ENCODE assay signal across 8 mouse cellular contexts in genomic region chr10:41449684-41450083, GRCm38 (mm10). TPM values are rescaled to one million over a fixed set of nuclear protein-coding genes. Genes with fewer than 3 reads are reported as not detected.
DNase-seq lines count a peak whose midpoint lies in the region; ATAC-seq and TF ChIP-seq lines count a peak whose summit lies in the region.

No protein-coding gene starts in this region.

- H3K9ac ChIP-seq in heart, embryonic 13.5 days = peak overlapping the region; percentile 96
- peak overlapping the region; percentile 68 for H3K9ac ChIP-seq in hindbrain, embryonic 16.5 days (ENCODE audit: low read depth, low read length)
- H3K9ac ChIP-seq in liver, postnatal 0 days (replicated peaks) = peak overlapping the region; percentile 98

- DNase-seq in heart, adult 11 months = no peak
- DNase-seq in ES-CJ7 (ENCODE audit: low read depth, low spot score) = peak; percentile 66
- DNase-seq in embryo, embryonic 11 days = peak; percentile 63
- no peak for DNase-seq in liver, postnatal 0 days
- no peak for DNase-seq in retina, embryonic 14.5 days (ENCODE audit: low spot score)

- no peak for TF ChIP-seq POLR2A in olfactory bulb, adult 2 months (IDR thresholded peaks at IDR 0.05; ENCODE audit: insufficient read depth, low read depth, low read length)

- H3K4me1 ChIP-seq in heart, embryonic 13.5 days = peaks cover 34% of the 10 kb centered on the region
- peaks cover 23% of the 10 kb centered on the region for H3K4me1 ChIP-seq in hindbrain, embryonic 16.5 days (ENCODE audit: control insufficient read depth, insufficient read depth, low read depth, low read length)
- peaks cover 15% of the 10 kb centered on the region for H3K4me1 ChIP-seq in liver, postnatal 0 days (ENCODE audit: insufficient read depth)
- H3K4me1 ChIP-seq in olfactory bulb, adult 2 months (ENCODE audit: control insufficient read depth, insufficient read depth, low read length) = peaks cover 14% of the 10 kb centered on the region

- peak overlapping the region; percentile 95 for H3K4me3 ChIP-seq in heart, embryonic 13.5 days
- H3K4me3 ChIP-seq in hindbrain, embryonic 16.5 days (ENCODE audit: low read length) = peak overlapping the region; percentile 96
- peak overlapping the region; percentile 91 for H3K4me3 ChIP-seq in liver, postnatal 0 days (ENCODE audit: low read depth, low read length)
- H3K4me3 ChIP-seq in olfactory bulb, adult 2 months (ENCODE audit: insufficient read depth, low read depth, low read length) = peak overlapping the region; percentile 33

- TF ChIP-seq CTCF in liver, postnatal 0 days (IDR thresholded peaks at IDR 0.05; ENCODE audit: low read depth) = no peak
- no peak for TF ChIP-seq CTCF in olfactory bulb, adult 2 months (IDR thresholded peaks at IDR 0.05; ENCODE audit: insufficient read depth, low read depth, low read length)

- peak overlapping the region; percentile 80 for H3K27ac ChIP-seq in heart, embryonic 13.5 days (replicated peaks)
- peak overlapping the region; percentile 59 for H3K27ac ChIP-seq in hindbrain, embryonic 16.5 days (ENCODE audit: low read depth, low read length)
- H3K27ac ChIP-seq in liver, postnatal 0 days (ENCODE audit: low read depth) = peak overlapping the region; percentile 91
- H3K27ac ChIP-seq in olfactory bulb, adult 2 months (ENCODE audit: insufficient read depth, low read depth, low read length) = peak overlapping the region; percentile 18; the same call in 1 of the 2 replicates

- ATAC-seq in heart, embryonic 13.5 days (ENCODE audit: extremely low read depth, insufficient number of reproducible peaks, low FRiP score, low TSS enrichment) = no peak
- peak; percentile 73 for ATAC-seq in hindbrain, embryonic 16.5 days
- peak; percentile 54 for ATAC-seq in liver, postnatal 0 days

- WGBS in heart, embryonic 13.5 days = 13% methylated on average over 14 of the region's 14 CpGs
- WGBS in hindbrain, embryonic 16.5 days = 8% methylated on average over 14 of the region's 14 CpGs
- WGBS in liver, postnatal 0 days (ENCODE audit: insufficient replicate concordance) = 11% methylated on average over 14 of the region's 14 CpGs
- 9% methylated on average over 14 of the region's 14 CpGs for WGBS in olfactory bulb, adult 2 months

- H3K4me2 ChIP-seq in heart, embryonic 13.5 days = peak overlapping the region; percentile 86
- peak overlapping the region; percentile 86 for H3K4me2 ChIP-seq in hindbrain, embryonic 16.5 days (ENCODE audit: low read length)
- H3K4me2 ChIP-seq in liver, postnatal 0 days (ENCODE audit: low read depth, low read length) = peak overlapping the region; percentile 74

- H3K9me3 ChIP-seq in heart, embryonic 13.5 days = no peaks in the 10 kb centered on the region
- H3K9me3 ChIP-seq in hindbrain, embryonic 16.5 days (ENCODE audit: control insufficient read depth, low read length) = no peaks in the 10 kb centered on the region
- no peaks in the 10 kb centered on the region for H3K9me3 ChIP-seq in liver, postnatal 0 days (ENCODE audit: low read length)

- H3K36me3 ChIP-seq in heart, embryonic 13.5 days = peaks cover 32% of the 10 kb centered on the region
- peaks cover 6% of the 10 kb centered on the region; the same call in 1 of the 2 replicates for H3K36me3 ChIP-seq in hindbrain, embryonic 16.5 days (ENCODE audit: control insufficient read depth, insufficient read depth, low read length)
- peaks cover 3% of the 10 kb centered on the region; the same call in 1 of the 2 replicates for H3K36me3 ChIP-seq in liver, postnatal 0 days (replicated peaks; ENCODE audit: insufficient read depth, low read length)

- peak; percentile 28 for TF ChIP-seq EP300 in liver, postnatal 0 days (IDR thresholded peaks at IDR 0.05; ENCODE audit: low read depth)

- 0 out of 2 replicates have a peak, but pooled peaks cover 6% of the 10 kb centered on the region for H3K27me3 ChIP-seq in heart, embryonic 13.5 days (replicated peaks)
- no peaks in the 10 kb centered on the region for H3K27me3 ChIP-seq in hindbrain, embryonic 16.5 days (replicated peaks; ENCODE audit: control insufficient read depth, insufficient read depth, low read length)
- H3K27me3 ChIP-seq in liver, postnatal 0 days (ENCODE audit: insufficient read depth, low read length) = no peaks in the 10 kb centered on the region

RNA-seq across cellular contexts. Expression of gene Zbtb24, which starts 0.5 kb away (rescaled TPM):
- 11.2 and 11.3 TPM in 2 replicates for polyA plus RNA-seq in heart, embryonic 13.5 days (2015; fragmentation: Nextera tagmentation; extraction: Ambion mirVana)
- polyA plus RNA-seq in hindbrain, embryonic 16.5 days (2015; fragmentation: Nextera tagmentation; extraction: Ambion mirVana) = 16.9 and 18.2 TPM in 2 replicates
- polyA plus RNA-seq in liver, postnatal 0 days (2015; fragmentation: Nextera tagmentation; extraction: Ambion mirVana) = 3.9 and 4.7 TPM in 2 replicates
- polyA plus RNA-seq in olfactory bulb, adult 2 months (2012; ENCODE audit: insufficient read depth, insufficient read length, low replicate concordance, missing spikeins) = not detected in 2 replicates

RNA-seq across cellular contexts. Expression of gene Mical1, which starts 26.4 kb away (rescaled TPM):
- 33.4 and 33.8 TPM in 2 replicates for polyA plus RNA-seq in heart, embryonic 13.5 days (2015; fragmentation: Nextera tagmentation; extraction: Ambion mirVana)
- 25.9 and 31.0 TPM in 2 replicates for polyA plus RNA-seq in hindbrain, embryonic 16.5 days (2015; fragmentation: Nextera tagmentation; extraction: Ambion mirVana)
- polyA plus RNA-seq in liver, postnatal 0 days (2015; fragmentation: Nextera tagmentation; extraction: Ambion mirVana) = 4.3 TPM in 2 replicates
- not detected in 2 replicates for polyA plus RNA-seq in olfactory bulb, adult 2 months (2012; ENCODE audit: insufficient read depth, insufficient read length, low replicate concordance, missing spikeins)

RNA-seq across cellular contexts. Expression of gene Smpd2, which starts 40.5 kb away (rescaled TPM):
- polyA plus RNA-seq in heart, embryonic 13.5 days (2015; fragmentation: Nextera tagmentation; extraction: Ambion mirVana) = 46.3 and 48.4 TPM in 2 replicates
- polyA plus RNA-seq in hindbrain, embryonic 16.5 days (2015; fragmentation: Nextera tagmentation; extraction: Ambion mirVana) = 46.5 and 52.9 TPM in 2 replicates
- polyA plus RNA-seq in liver, postnatal 0 days (2015; fragmentation: Nextera tagmentation; extraction: Ambion mirVana) = 17.9 and 19.7 TPM in 2 replicates
- polyA plus RNA-seq in olfactory bulb, adult 2 months (2012; ENCODE audit: insufficient read depth, insufficient read length, low replicate concordance, missing spikeins) = not detected in 2 replicates

RNA-seq across cellular contexts. Expression of gene Ppil6, which starts 40.6 kb away (rescaled TPM):
- polyA plus RNA-seq in heart, embryonic 13.5 days (2015; fragmentation: Nextera tagmentation; extraction: Ambion mirVana) = 1.1 and 1.3 TPM in 2 replicates
- polyA plus RNA-seq in hindbrain, embryonic 16.5 days (2015; fragmentation: Nextera tagmentation; extraction: Ambion mirVana) = 4.5 and 5.3 TPM in 2 replicates
- 0.22 and 0.25 TPM in 2 replicates for polyA plus RNA-seq in liver, postnatal 0 days (2015; fragmentation: Nextera tagmentation; extraction: Ambion mirVana)
- polyA plus RNA-seq in olfactory bulb, adult 2 months (2012; ENCODE audit: insufficient read depth, insufficient read length, low replicate concordance, missing spikeins) = not detected in 2 replicates

Comparison
In these comparisons a context has a peak if more than half of its experiments do, and no peak if none do; other contexts are left out.
1. H3K27ac ChIP-seq: peak in every context shown above with its lines; median percentile 91 in liver, postnatal 0 days; 80 in heart, embryonic 13.5 days; 59 in hindbrain, embryonic 16.5 days; 18 in olfactory bulb, adult 2 months.
2. H3K4me3 ChIP-seq: peak in every context shown above with its lines; median percentile 96 in hindbrain, embryonic 16.5 days; 95 in heart, embryonic 13.5 days; 91 in liver, postnatal 0 days; 33 in olfactory bulb, adult 2 months.
3. DNase-seq: peak in ES-CJ7 (single experiment) and embryo, embryonic 11 days (single experiment); none in heart, adult 11 months (single experiment), liver, postnatal 0 days (single experiment) and retina, embryonic 14.5 days (single experiment).
4. Peak in every context shown above with its lines, with median percentiles within 50 percentile points of each other: H3K4me2 ChIP-seq and H3K9ac ChIP-seq.